9 mouse cellular contexts compared by ENCODE assay signal in genomic region chr14:31125106-31126075, GRCm38 (mm10). TPM values are rescaled to one million over a fixed set of nuclear protein-coding genes. Genes with fewer than 3 reads are reported as not detected.
DNase-seq lines count a peak whose midpoint lies in the region; ATAC-seq and TF ChIP-seq lines count a peak whose summit lies in the region.
"Had no signal": no experiment of that assay in that cellular context is flagged by ENCODE, and none has a peak within 500 bp of the region (broad histone marks: within the 10 kb centered on the region; RNA-seq: fewer than 3 reads in every experiment).

No protein-coding gene starts in this region.

- intact Hi-C loops in heart, adult 2 months (cut with DNase I): no loop called here

- 51% methylated on average over 9 of the region's 9 CpGs for WGBS in heart, adult 2 months
- 54% methylated on average over 9 of the region's 9 CpGs for WGBS in embryonic facial prominence, embryonic 10.5 days
- 56% methylated on average over 9 of the region's 9 CpGs for WGBS in limb, embryonic 11.5 days

- peaks cover 2% of the 10 kb centered on the region; the same call in 1 of the 2 replicates for H3K36me3 ChIP-seq in heart, adult 2 months (ENCODE audit: control insufficient read depth, insufficient read depth, low read length)
- peaks cover 57% of the 10 kb centered on the region for H3K36me3 ChIP-seq in embryonic facial prominence, embryonic 10.5 days (replicated peaks)
- no peaks in the 10 kb centered on the region; the same call in 1 of the 2 replicates for H3K36me3 ChIP-seq in limb, embryonic 11.5 days (ENCODE audit: control insufficient read depth, insufficient read depth, low read length)

- H3K4me3 ChIP-seq in heart, adult 2 months: no peak overlapping the region
- H3K4me3 ChIP-seq in embryonic facial prominence, embryonic 10.5 days: peak overlapping the region; percentile 38
- H3K4me3 ChIP-seq in limb, embryonic 11.5 days (ENCODE audit: low read depth, low read length): no peak overlapping the region

- H3K27ac ChIP-seq in heart, adult 2 months: no peak overlapping the region
- H3K27ac ChIP-seq in embryonic facial prominence, embryonic 10.5 days (replicated peaks): peak overlapping the region; percentile 73
- peak overlapping the region; percentile 47; the same call in 1 of the 2 replicates for H3K27ac ChIP-seq in limb, embryonic 11.5 days (replicated peaks; ENCODE audit: low read depth, low read length)

- no peak for TF ChIP-seq POLR2A in heart, adult 2 months (IDR thresholded peaks at IDR 0.05; ENCODE audit: insufficient read depth, low read depth, low read length)

- H3K79me2 ChIP-seq in heart, adult 2 months (replicated peaks; ENCODE audit: control insufficient read depth, insufficient read depth, low read length): no peaks in the 10 kb centered on the region

- no peaks in the 10 kb centered on the region for H3K27me3 ChIP-seq in heart, adult 2 months (ENCODE audit: control insufficient read depth, insufficient read depth, low read length)
- no peaks in the 10 kb centered on the region for H3K27me3 ChIP-seq in embryonic facial prominence, embryonic 10.5 days (replicated peaks; ENCODE audit: low read depth, poor library complexity, severe bottlenecking)
- H3K27me3 ChIP-seq in limb, embryonic 11.5 days (ENCODE audit: control insufficient read depth, insufficient read depth, low read length): no peaks in the 10 kb centered on the region

- ATAC-seq in limb, embryonic 11.5 days (ENCODE audit: insufficient number of reproducible peaks, low FRiP score, low TSS enrichment, low read depth): no peak

- no peak overlapping the region for H3K9ac ChIP-seq in heart, adult 2 months (ENCODE audit: low read depth, low read length)
- H3K9ac ChIP-seq in limb, embryonic 11.5 days (ENCODE audit: low read length): peak overlapping the region; percentile 34

- peak; percentile 88 for DNase-seq in heart, adult 11 months
- no peak for DNase-seq in heart, adult 2 months
- DNase-seq in 3T3-L1 (ENCODE audit: low read depth, low spot score): peak; percentile 34
- no peak for DNase-seq in embryonic facial prominence, embryonic 10.5 days (ENCODE audit: low spot score)
- DNase-seq in limb, embryonic 11.5 days (ENCODE audit: low spot score): no peak
- DNase-seq in cerebellum, postnatal 14 days: no peak
- no peak for DNase-seq in cerebellum, postnatal 4 days (ENCODE audit: low spot score in 2 of 2)
- no peak for DNase-seq in cerebellum, postnatal 36 days

- TF ChIP-seq EP300 in heart, adult 2 months (IDR thresholded peaks at IDR 0.05; ENCODE audit: insufficient read depth, low read depth, low read length): no peak

- no peak for TF ChIP-seq CTCF in heart, adult 2 months (IDR thresholded peaks at IDR 0.05)

- H3K4me2 ChIP-seq in limb, embryonic 11.5 days (ENCODE audit: low read depth, severe bottlenecking): peak overlapping the region; percentile 5; the same call in 1 of the 2 replicates

- peaks cover 6% of the 10 kb centered on the region for H3K4me1 ChIP-seq in heart, adult 2 months (ENCODE audit: control insufficient read depth, insufficient read depth, low read length)
- H3K4me1 ChIP-seq in embryonic facial prominence, embryonic 10.5 days: peaks cover 49% of the 10 kb centered on the region
- H3K4me1 ChIP-seq in limb, embryonic 11.5 days (ENCODE audit: control insufficient read depth, insufficient read depth, low read length): peaks cover 13% of the 10 kb centered on the region

- H3K9me3 ChIP-seq in embryonic facial prominence, embryonic 10.5 days: no peaks in the 10 kb centered on the region
- H3K9me3 ChIP-seq in limb, embryonic 11.5 days (ENCODE audit: control insufficient read depth, low read length): no peaks in the 10 kb centered on the region

RNA-seq across cellular contexts. Expression of gene Smim4, which starts 3.4 kb away (rescaled TPM):
- total RNA-seq in heart, adult 2 months (2021): 10 to 100 TPM; 61.1 to 81.3 TPM
- polyA plus RNA-seq in heart, adult 2 months (2012; rRNA removed): 57.5 and 81.7 TPM in 2 replicates
- polyA plus RNA-seq in embryonic facial prominence, embryonic 10.5 days (2016; fragmentation: Nextera tagmentation; extraction: Ambion mirVana): 62.3 and 63.3 TPM in 2 replicates
- polyA plus RNA-seq in limb, embryonic 11.5 days (2014; fragmentation: Nextera tagmentation; extraction: Ambion mirVana): 61.6 and 66.5 TPM in 2 replicates

RNA-seq across cellular contexts. Expression of gene Nt5dc2, which starts 5.5 kb away (rescaled TPM):
- 10 to 100 TPM; 18.7 to 21.8 TPM for total RNA-seq in heart, adult 2 months (2021)
- 52.5 and 82.7 TPM in 2 replicates for polyA plus RNA-seq in heart, adult 2 months (2012; rRNA removed)
- polyA plus RNA-seq in embryonic facial prominence, embryonic 10.5 days (2016; fragmentation: Nextera tagmentation; extraction: Ambion mirVana): 589 and 605 TPM in 2 replicates
- polyA plus RNA-seq in limb, embryonic 11.5 days (2014; fragmentation: Nextera tagmentation; extraction: Ambion mirVana): 569 and 606 TPM in 2 replicates

RNA-seq across cellular contexts. Expression of gene Stab1, which starts 43.0 kb away (rescaled TPM):
- total RNA-seq in heart, adult 2 months (2021): 10 to 100 TPM; 64.2 to 65.0 TPM
- 77.0 and 90.8 TPM in 2 replicates for polyA plus RNA-seq in heart, adult 2 months (2012; rRNA removed)
- polyA plus RNA-seq in embryonic facial prominence, embryonic 10.5 days (2016; fragmentation: Nextera tagmentation; extraction: Ambion mirVana): 21.0 and 22.3 TPM in 2 replicates
- polyA plus RNA-seq in limb, embryonic 11.5 days (2014; fragmentation: Nextera tagmentation; extraction: Ambion mirVana): 15.5 and 15.7 TPM in 2 replicates
- total RNA-seq: common myeloid progenitor, adult 5-6 weeks had no signal

Comparison
In these comparisons a context has a peak if more than half of its experiments do, and no peak if none do; other contexts are left out.
1. DNase-seq: peak in heart, adult 11 months (single experiment) and 3T3-L1 (single experiment); none in heart, adult 2 months (0 of 2), embryonic facial prominence, embryonic 10.5 days (single experiment), limb, embryonic 11.5 days (single experiment), cerebellum, postnatal 14 days (0 of 2), cerebellum, postnatal 4 days (0 of 2) and cerebellum, postnatal 36 days (0 of 2).